Mouse (Mus musculus): ENCODE data around the gene Scaf1. TPM values are rescaled to one million over a fixed set of nuclear protein-coding genes. Genes with fewer than 3 reads are reported as not detected.

Scaf1 gene
- polyA plus RNA-seq, 1 experiment from 2014 or later, result 42.5 TPM

- Histone ChIP-seq H3K36me3 (ENCODE audit: control insufficient read depth, insufficient read depth, low read length) (peaks cover 40% of the 10 kb centered on the region), H3K27ac (ENCODE audit: low read depth, low read length) (no peak overlapping the region), H3K27me3 (ENCODE audit: control insufficient read depth, insufficient read depth, low read length) (no peaks in the 10 kb centered on the region), H3K4me3 (ENCODE audit: low read depth, low read length) (no peak overlapping the region), H3K9me3 (replicated peaks; ENCODE audit: control insufficient read depth, low read length) (no peaks in the 10 kb centered on the region), H3K9ac (ENCODE audit: low read depth, low read length) (no peak overlapping the region), H3K4me1 (ENCODE audit: control insufficient read depth, insufficient read depth, low read length) (peaks cover 17% of the 10 kb centered on the region), H3K4me2 (no peak overlapping the region)
- no peak for ATAC-seq (replicated peaks; ENCODE audit: insufficient number of reproducible peaks, low FRiP score, low TSS enrichment)
- WGBS (ENCODE audit: insufficient replicate concordance), result 94% methylated on average over 16 of the region's 16 CpGs
Observed at GRCm38 (mm10) chr7:45013366-45014095, 2.6 kb downstream of the Scaf1 start.

GRCm38 (mm10) chr7:45012824-45013223 is 3.3 kb downstream of the Scaf1 start:
- Histone ChIP-seq H3K9ac (ENCODE audit: low read depth, low read length) (no peak overlapping the region), H3K4me3 (ENCODE audit: low read depth, low read length) (no peak overlapping the region), H3K27ac (ENCODE audit: low read depth, low read length) (no peak overlapping the region), H3K4me2 (no peak overlapping the region), H3K27me3 (ENCODE audit: control insufficient read depth, insufficient read depth, low read length) (no peaks in the 10 kb centered on the region), H3K36me3 (ENCODE audit: control insufficient read depth, insufficient read depth, low read length) (peaks cover 42% of the 10 kb centered on the region), H3K4me1 (ENCODE audit: control insufficient read depth, insufficient read depth, low read length) (peaks cover 12% of the 10 kb centered on the region), H3K9me3 (replicated peaks; ENCODE audit: control insufficient read depth, low read length) (no peaks in the 10 kb centered on the region)
- 77% methylated on average over 4 of the region's 4 CpGs for WGBS (ENCODE audit: insufficient replicate concordance)
- ATAC-seq (replicated peaks; ENCODE audit: insufficient number of reproducible peaks, low FRiP score, low TSS enrichment), result no peak

- 93% methylated on average over 6 of the region's 6 CpGs for WGBS (ENCODE audit: insufficient replicate concordance)
- no peak for ATAC-seq (replicated peaks; ENCODE audit: insufficient number of reproducible peaks, low FRiP score, low TSS enrichment)
- Histone ChIP-seq H3K4me1 (ENCODE audit: control insufficient read depth, insufficient read depth, low read length) (peaks cover 12% of the 10 kb centered on the region), H3K9ac (ENCODE audit: low read depth, low read length) (no peak overlapping the region), H3K4me2 (no peak overlapping the region), H3K27ac (ENCODE audit: low read depth, low read length) (no peak overlapping the region), H3K9me3 (replicated peaks; ENCODE audit: control insufficient read depth, low read length) (no peaks in the 10 kb centered on the region), H3K27me3 (ENCODE audit: control insufficient read depth, insufficient read depth, low read length) (no peaks in the 10 kb centered on the region), H3K4me3 (ENCODE audit: low read depth, low read length) (no peak overlapping the region), H3K36me3 (ENCODE audit: control insufficient read depth, insufficient read depth, low read length) (peaks cover 50% of the 10 kb centered on the region)
Observed at GRCm38 (mm10) chr7:45012011-45012410, 4.2 kb downstream of the Scaf1 start.

- Histone ChIP-seq H3K4me2 (no peak overlapping the region), H3K9ac (ENCODE audit: low read depth, low read length) (no peak overlapping the region), H3K4me3 (ENCODE audit: low read depth, low read length) (no peak overlapping the region), H3K9me3 (replicated peaks; ENCODE audit: control insufficient read depth, low read length) (no peaks in the 10 kb centered on the region), H3K27me3 (ENCODE audit: control insufficient read depth, insufficient read depth, low read length) (no peaks in the 10 kb centered on the region), H3K4me1 (ENCODE audit: control insufficient read depth, insufficient read depth, low read length) (0 out of 2 replicates have a peak, but pooled peaks cover 2% of the 10 kb centered on the region), H3K36me3 (ENCODE audit: control insufficient read depth, insufficient read depth, low read length) (peaks cover 68% of the 10 kb centered on the region), H3K27ac (ENCODE audit: low read depth, low read length) (no peak overlapping the region)
- ATAC-seq (replicated peaks; ENCODE audit: insufficient number of reproducible peaks, low FRiP score, low TSS enrichment), result no peak
- WGBS (ENCODE audit: insufficient replicate concordance), result 90% methylated on average over 19 of the region's 19 CpGs
Observed at GRCm38 (mm10) chr7:45008411-45008810, 7.8 kb downstream of the Scaf1 start.

DNA sequence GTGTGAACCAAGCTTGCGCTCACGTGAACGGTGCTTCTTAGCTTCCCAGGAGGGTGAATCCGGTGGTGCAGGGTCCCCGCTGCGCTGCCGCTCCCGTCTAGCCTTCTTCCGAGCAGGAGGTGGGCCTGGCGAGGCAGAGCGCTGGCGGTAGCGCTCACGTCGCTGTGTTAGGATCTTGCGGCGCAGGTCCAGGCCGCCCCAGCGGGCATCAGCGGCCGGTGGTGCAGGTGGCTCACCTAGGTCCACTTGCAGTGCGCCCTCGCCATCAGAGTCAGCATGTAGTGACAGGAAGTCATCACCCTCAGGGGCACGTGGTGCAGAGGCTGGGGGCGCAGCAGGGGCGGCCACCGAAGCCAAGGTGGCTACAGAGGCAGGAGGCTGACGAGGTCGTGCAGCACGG is 8.3 kb downstream of the Scaf1 start:
- WGBS (ENCODE audit: insufficient replicate concordance), result 89% methylated on average over 30 of the region's 30 CpGs
- ATAC-seq (replicated peaks; ENCODE audit: insufficient number of reproducible peaks, low FRiP score, low TSS enrichment), result no peak
- H3K36me3 ChIP-seq (ENCODE audit: control insufficient read depth, insufficient read depth, low read length), result peaks cover 70% of the 10 kb centered on the region
- no peaks in the 10 kb centered on the region for H3K27me3 ChIP-seq (ENCODE audit: control insufficient read depth, insufficient read depth, low read length)
- no peak overlapping the region for H3K4me3 ChIP-seq (ENCODE audit: low read depth, low read length)
- H3K4me1 ChIP-seq (ENCODE audit: control insufficient read depth, insufficient read depth, low read length), result no peaks in the 10 kb centered on the region
- no peaks in the 10 kb centered on the region for H3K9me3 ChIP-seq (replicated peaks; ENCODE audit: control insufficient read depth, low read length)
- no peak overlapping the region for H3K4me2 ChIP-seq
- no peak overlapping the region for H3K9ac ChIP-seq (ENCODE audit: low read depth, low read length)
- H3K27ac ChIP-seq (ENCODE audit: low read depth, low read length), result no peak overlapping the region

- Histone ChIP-seq H3K4me3 (ENCODE audit: low read depth, low read length) (no peak overlapping the region), H3K36me3 (ENCODE audit: control insufficient read depth, insufficient read depth, low read length) (peaks cover 72% of the 10 kb centered on the region), H3K27me3 (ENCODE audit: control insufficient read depth, insufficient read depth, low read length) (no peaks in the 10 kb centered on the region), H3K4me2 (no peak overlapping the region), H3K4me1 (ENCODE audit: control insufficient read depth, insufficient read depth, low read length) (no peaks in the 10 kb centered on the region), H3K9ac (ENCODE audit: low read depth, low read length) (no peak overlapping the region), H3K27ac (ENCODE audit: low read depth, low read length) (no peak overlapping the region), H3K9me3 (replicated peaks; ENCODE audit: control insufficient read depth, low read length) (no peaks in the 10 kb centered on the region)
- no peak for ATAC-seq (replicated peaks; ENCODE audit: insufficient number of reproducible peaks, low FRiP score, low TSS enrichment)
- WGBS (ENCODE audit: insufficient replicate concordance), result 91% methylated on average over 28 of the region's 29 CpGs
Observed at GRCm38 (mm10) chr7:45007141-45007540, 9.0 kb downstream of the Scaf1 start.

- Histone ChIP-seq H3K9me3 (replicated peaks; ENCODE audit: control insufficient read depth, low read length) (no peaks in the 10 kb centered on the region), H3K4me3 (ENCODE audit: low read depth, low read length) (no peak overlapping the region), H3K36me3 (ENCODE audit: control insufficient read depth, insufficient read depth, low read length) (peaks cover 71% of the 10 kb centered on the region), H3K4me2 (no peak overlapping the region), H3K4me1 (ENCODE audit: control insufficient read depth, insufficient read depth, low read length) (0 out of 2 replicates have a peak, but pooled peaks cover 2% of the 10 kb centered on the region), H3K9ac (ENCODE audit: low read depth, low read length) (no peak overlapping the region), H3K27ac (ENCODE audit: low read depth, low read length) (no peak overlapping the region), H3K27me3 (ENCODE audit: control insufficient read depth, insufficient read depth, low read length) (no peaks in the 10 kb centered on the region)
- 94% methylated on average over 12 of the region's 12 CpGs for WGBS (ENCODE audit: insufficient replicate concordance)
- ATAC-seq (replicated peaks; ENCODE audit: insufficient number of reproducible peaks, low FRiP score, low TSS enrichment), result no peak
Observed at GRCm38 (mm10) chr7:45006503-45006902, 9.7 kb downstream of the Scaf1 start.

GRCm38 (mm10) chr7:45005321-45005992 is 10.7 kb downstream of the Scaf1 start:
- no peak for ATAC-seq (replicated peaks; ENCODE audit: insufficient number of reproducible peaks, low FRiP score, low TSS enrichment)
- Histone ChIP-seq H3K4me2 (no peak overlapping the region), H3K9me3 (replicated peaks; ENCODE audit: control insufficient read depth, low read length) (no peaks in the 10 kb centered on the region), H3K4me1 (ENCODE audit: control insufficient read depth, insufficient read depth, low read length) (0 out of 2 replicates have a peak, but pooled peaks cover 2% of the 10 kb centered on the region), H3K4me3 (ENCODE audit: low read depth, low read length) (no peak overlapping the region), H3K9ac (ENCODE audit: low read depth, low read length) (no peak overlapping the region), H3K36me3 (ENCODE audit: control insufficient read depth, insufficient read depth, low read length) (peaks cover 73% of the 10 kb centered on the region), H3K27ac (ENCODE audit: low read depth, low read length) (no peak overlapping the region), H3K27me3 (ENCODE audit: control insufficient read depth, insufficient read depth, low read length) (no peaks in the 10 kb centered on the region)
- 89% methylated on average over 6 of the region's 6 CpGs for WGBS (ENCODE audit: insufficient replicate concordance)
